Mouse (Mus musculus) heart, postnatal 0 days (tissue): ENCODE results near the gene Zswim3.

Source experiments
- CTCF ChIP-seq: IDR thresholded peaks from 2 replicates; pipeline ENCODE4 v1.5.1; 2016; ENCODE audit warnings: antibody characterized with exemption, control low read depth, low read depth
- EP300 ChIP-seq: IDR thresholded peaks from 2 replicates; pipeline ENCODE4 v1.6.1; 2016; ENCODE audit warnings: antibody characterized with exemption, low read depth

GRCm38 (mm10) chr2:164850061-164850460 is 45.2 kb downstream of the Zswim3 start:
- TF ChIP-seq CTCF (no peak), EP300 (no peak)
